Mouse (Mus musculus) layer of hippocampus, postnatal 14 days (tissue): ENCODE measurements at regions not wholly inside any gene's neighbourhood (a gene's known extent, or its start where the extent isn't known, plus 50 kb on each side); places are given as distances from the start of the nearest gene placed in this dataset.

Experiments used
- DNase-seq, 2 experiments: peaks; one replicate each; pipeline ENCODE4 v3.0.0; 2021 to 2022; ENCODE audit warnings: low spot score in 2 of 2, mixed read lengths in 1 of 2

DNA sequence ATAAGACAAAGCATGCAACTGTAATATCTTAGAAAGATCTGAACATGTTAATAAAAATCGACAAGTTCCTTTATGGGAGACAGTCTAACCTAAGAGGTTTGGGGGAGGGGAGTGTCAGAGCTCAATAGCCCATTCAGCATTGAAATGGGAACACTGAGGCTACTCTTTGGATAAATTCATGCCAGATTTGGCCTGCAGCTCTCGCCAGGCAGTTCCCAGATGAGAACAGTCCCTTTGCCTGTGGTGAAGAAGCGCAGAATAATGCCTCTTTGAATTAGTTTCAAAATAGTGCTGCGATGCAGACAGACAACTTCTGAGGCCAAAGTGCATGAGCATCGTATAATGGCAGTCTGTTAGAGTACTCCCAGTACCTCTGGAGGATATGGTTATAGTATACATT, 293.6 kb upstream of the Nr2f2 start:
- peak; percentile 5 to 47 for DNase-seq

DNA sequence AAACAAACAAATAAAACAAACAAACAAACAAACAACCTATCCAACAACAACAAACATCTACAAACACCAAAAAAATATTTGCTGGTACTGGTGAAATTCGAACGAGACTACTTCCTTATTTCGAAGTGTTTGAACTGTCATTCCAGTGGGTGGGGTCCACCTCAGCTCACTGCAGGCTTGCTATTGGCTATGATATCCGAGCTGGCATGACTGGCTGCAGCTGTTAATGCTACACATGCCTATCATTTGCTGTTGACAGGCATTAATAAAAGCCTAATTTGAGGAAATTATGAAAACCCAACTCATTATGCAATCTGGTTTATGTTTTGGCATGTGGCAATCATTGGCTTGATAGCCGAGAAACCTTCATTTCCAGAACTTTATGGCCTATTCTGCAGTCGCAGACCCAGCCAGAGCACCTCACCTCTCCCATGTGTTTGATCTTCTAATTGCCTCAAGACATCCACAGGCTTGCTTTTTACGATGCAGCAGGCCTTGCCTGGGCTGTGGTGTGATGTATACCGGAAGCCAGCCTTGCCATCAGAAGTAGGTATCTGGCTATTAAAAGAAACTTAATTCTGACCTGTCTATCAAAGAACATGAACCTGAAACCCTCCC, 283.3 kb upstream of the Nr2f2 start:
- DNase-seq = no peak

DNA sequence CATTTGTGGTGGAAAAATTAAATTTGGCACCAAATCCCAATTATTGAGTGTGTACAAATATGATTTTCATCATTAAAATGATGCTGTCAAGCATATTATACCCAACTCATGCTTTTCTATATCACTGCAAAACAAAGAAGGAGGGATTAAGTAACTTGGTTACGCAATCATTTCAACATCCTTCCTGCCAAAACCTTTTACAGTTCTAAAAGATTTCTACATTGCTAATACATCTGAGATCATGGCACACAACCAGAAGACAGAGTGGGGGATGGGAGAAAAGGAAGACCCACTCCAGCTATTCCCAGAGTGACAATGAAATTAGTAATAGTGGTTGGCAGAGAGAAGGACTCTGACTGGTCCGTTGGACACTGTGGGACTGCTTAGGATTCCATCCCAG, 280.3 kb upstream of the Nr2f2 start:
- no peak for DNase-seq

DNA sequence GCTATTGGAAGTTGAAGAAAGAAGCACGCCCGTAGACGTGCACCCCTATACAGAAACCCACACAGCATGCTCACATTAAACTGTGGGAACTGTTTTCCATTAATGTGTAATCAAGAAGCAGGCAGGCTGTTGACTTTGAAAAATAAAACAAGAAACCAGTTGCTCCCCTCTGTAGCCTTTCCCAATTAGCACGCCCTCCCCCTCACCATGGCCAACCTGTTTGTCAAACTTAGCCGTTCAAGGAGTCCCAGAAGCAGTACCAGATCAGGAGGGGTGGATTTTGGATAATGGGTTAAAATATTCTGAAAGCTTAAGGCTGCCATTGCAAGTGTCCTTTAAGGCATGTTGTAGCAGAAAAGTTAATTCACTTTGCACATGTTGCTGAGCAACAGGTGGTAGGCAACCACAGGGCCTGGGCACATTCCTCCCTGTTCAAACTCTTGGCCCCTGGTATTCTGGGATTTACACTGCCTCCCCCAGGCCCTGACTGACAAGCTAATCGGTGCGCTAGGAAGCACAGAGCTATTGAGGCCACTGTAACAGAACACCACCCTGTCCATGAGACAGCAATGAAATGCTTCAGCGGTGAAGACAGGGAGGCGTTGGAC, 277.3 kb upstream of the Nr2f2 start:
- no peak for DNase-seq

DNA sequence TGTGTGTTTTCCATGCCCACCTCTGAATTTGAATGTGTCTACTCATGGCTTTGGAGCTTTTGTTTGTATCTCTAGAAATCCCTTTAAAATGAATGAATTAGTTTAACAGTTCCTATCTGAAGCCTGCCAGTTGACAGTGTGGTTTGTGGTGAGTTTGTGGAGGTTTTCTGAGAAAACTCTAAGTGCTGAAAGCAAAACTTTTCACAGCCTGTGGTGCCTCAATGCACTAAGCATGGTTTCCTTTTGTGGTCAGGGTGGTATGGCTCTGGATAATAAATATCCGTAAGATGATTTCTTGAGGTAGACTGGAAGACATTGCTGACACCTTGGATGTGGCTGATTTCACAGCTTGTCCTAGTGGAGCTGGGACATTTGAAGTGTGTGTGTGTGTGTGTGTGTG, 276.5 kb upstream of the Nr2f2 start:
- no peak for DNase-seq

DNA sequence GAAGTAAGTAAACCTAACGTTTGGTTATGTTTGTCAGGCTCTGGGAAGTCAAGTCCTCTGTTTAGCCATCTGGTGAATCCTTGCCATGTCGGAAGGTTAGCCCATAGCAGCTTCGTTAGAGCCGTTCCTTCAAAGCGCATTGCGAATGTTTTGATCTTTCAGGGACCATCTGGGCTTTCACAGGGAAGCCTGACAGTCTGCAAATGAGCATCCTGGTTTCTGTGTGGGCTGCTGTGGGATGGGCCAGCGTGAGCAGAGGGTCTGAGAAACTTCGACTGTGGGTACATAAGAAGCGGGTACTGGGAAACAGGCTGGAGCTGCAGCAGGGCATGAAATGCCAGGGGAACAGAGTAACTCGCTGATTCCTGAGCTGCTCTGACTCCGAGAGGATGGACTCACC, 274.7 kb upstream of the Nr2f2 start:
- DNase-seq = peak in 1 of 2 experiments; percentile 4

DNA sequence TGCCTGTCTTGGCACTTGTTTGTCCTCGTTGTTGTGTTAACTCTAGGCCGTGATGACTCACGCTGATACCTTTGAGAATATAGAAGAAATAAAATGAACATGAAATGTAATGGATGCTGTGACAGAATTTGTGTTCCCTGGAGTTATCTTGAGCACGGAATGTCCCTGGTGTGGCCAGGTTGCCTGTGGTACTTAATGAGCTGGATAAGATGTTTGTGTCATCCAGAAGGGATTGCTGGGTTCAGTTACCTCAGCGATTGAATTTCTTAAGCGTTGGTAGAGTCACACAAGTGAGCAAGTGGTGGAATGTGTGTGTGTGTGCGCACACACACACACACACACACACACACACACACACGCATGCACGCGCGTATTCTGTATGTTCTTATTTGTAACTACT, 274.0 kb upstream of the Nr2f2 start:
- DNase-seq = no peak

DNA sequence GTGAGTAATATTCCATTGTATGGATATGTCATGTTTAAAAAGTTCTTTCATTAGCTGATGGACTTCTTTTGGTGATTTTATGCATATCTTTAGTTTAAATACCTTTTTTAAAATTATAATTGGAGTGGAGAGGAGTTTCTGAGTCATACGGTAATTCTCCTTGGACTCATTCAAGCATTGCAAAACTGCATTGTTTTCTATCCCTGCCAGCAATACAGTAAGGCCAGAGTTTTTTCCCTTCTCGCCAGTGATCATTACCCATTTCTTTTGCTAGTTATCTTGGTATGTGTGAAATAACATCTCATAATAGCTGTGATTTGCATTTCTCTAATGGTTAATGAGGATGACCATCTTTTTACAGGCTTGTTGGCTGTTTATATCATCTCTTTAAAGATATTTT, 271.6 kb upstream of the Nr2f2 start:
- DNase-seq = no peak

DNA sequence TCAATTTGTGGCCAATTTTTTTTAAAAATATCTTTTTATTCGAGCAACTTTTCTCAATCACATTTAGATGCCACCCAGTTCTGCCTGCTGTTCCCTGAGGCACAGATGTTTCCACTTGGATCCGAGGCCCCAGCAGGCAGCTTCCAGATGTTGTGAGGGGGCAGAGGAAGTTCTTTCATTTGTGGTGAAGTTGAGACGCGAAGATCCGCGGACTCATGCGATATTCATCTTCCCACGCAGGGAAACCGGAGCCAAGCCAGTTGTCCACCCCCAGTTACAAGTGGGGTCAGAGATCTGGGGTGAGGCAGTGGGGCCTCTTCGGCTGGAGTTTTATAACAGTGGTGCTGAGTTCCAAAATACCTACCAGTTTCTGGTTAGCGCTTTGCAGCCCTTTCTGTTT, 267.5 kb upstream of the Nr2f2 start:
- DNase-seq = no peak

DNA sequence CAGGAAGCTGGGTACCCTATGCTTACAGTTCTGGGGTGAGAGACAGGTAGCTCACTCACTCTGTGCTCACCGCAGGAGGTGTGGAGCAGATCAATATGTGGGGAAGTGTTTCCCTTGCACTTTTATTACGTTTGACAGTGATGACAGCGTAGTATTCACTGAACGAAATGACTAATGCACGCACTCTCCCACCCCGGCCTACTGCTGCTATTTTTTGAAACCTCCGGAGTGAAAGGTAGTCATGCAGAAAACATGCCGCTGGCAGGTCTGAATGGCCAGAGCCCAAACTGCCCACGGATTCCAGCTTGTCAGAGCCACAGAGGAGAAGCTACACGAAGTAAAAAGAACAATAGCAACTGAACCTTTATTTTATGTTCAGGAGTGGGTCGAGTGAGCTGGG, 267.0 kb upstream of the Nr2f2 start:
- DNase-seq = no peak

DNA sequence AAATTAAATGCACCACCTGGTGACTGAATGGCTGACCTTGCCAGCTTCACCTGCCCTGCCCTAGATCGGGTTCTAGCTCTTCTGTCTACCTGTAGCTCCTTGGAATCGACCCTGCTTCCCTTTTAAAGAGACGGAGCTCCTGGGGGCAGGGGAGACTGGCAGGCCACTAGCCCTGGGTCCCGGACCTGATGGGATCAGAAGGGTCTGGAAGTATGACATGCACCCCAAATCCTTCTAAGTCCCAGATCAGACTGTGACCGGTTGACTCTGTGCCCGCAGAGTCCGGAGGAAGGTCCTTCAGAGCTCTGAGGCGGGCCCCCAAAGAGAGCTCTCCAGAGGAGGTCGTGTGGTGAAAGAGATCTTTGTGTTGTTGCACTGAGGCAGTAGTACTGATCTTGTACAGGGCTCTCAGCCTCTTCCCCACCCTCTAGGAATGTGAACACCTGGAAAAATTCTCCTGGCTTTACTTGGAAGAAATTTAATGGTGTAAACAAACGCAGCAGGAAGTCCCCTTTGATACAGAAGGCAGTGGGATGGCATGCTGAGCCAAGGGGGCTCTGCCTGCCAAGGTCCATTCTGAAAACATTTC, 259.2 kb upstream of the Nr2f2 start:
- no peak for DNase-seq

DNA sequence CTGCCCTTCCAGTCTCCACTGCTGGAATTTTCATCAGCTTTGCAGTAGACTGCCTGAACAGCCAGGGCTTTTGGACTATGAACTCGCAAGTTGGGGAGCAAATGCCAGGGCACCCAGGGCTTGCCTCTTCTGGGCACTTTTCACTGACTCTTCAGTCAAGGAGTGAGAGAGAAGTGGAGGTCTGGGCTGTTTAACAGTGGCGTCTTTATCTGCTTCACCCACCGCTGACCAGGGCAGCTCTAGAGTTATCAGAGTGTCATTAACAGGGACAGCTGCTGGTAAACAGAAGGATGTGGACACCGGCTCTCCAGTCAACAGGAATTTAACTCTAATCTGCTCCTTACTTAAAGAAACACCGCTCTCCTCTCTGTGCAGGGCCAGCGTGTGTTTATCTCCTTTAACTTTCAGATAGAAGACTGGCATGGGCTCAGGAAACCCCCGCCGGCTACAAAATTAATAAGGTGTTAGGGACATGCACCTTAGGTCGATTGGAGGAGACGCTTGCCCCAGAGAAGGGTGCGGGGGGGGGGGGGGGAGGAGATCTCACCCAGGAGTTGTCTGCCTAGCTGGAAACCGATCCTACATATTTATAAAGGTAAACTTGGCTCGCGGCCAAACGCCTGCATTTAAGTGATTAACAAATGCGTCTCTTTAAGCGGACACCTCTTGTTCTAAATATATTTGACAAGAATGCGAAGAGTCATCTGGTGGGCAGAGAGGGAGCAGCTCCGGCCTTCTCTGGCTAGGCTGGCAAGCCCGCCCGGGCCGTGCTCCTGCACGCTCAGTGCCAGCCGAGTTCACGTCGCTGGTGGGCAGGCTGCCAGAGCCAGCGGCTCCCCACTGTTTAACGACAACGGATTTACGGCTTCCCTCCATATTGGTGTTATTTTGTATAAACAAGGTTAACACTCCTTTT, 258.4 kb upstream of the Nr2f2 start:
- DNase-seq = no peak

DNA sequence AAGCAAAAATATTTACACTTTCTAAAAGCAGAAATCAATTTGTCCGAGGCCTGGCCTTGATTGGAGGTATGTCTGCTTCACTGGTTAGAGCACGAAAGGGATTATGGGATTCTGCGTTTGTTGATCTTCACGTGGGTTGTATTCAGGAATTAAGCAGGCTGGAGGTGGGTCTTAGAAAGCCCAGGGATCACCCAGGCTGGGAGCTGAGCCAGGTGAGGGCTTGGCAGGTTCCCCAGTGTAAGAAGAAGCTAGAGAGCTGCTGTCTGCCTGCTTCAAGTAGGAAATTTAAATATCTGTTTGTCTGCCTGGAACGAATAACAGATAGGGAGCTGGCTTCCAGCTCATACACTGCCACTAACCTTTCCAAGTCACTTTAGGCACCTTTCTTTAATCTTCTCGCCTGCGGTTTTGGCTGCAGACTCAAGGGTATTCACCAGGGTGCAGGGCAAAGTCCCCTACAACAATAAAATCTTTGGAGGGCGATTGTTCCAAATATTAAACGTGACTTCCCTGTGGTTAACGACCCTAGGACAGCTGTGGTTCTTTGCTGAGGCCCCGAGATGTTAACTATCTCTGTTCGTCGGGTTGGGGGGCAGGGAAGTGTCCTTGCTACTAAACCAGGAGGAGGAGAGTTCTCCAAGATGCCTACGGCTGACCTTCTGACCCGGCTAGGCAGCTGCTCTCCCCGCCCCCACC, 257.6 kb upstream of the Nr2f2 start:
- no peak for DNase-seq

DNA sequence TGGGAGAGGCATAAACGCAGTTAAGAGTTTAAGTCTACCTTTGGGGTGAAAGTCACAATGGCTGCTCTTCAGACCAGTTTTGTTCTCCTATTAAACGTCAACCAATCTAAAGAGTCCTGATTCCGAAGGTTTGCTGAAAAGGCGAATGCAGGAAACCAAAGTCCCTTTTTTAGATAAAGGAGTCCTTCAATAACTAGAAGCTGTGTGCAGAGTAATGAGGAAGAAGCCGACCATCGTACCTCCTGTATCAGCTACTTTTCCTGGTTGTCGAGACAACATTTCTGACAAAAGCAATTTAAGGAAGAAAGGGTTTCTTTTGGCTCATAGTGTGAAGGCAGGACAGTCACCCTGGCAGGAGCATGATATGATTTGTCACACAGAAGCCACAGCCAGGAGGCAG, 252.9 kb upstream of the Nr2f2 start:
- no peak for DNase-seq

DNA sequence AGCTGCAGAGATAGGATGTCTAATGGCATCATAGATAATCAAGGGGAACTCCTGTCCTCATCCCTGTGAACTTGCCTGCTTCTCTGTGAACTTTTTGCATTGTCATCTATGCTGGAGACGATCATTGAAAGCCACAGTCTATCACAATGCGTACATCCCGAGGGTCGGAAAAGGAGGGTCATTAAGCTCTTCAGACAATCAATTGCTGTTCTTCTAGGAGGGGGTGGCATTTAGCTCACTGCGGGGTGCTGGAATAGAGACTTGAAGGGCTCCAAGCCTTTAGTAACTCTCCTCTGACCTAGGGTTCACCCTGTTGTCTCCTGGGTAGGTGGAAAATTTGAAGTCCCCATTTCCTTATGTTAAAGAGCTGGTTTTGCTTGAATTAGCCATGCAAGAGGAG, 251.7 kb upstream of the Nr2f2 start:
- DNase-seq = no peak

DNA sequence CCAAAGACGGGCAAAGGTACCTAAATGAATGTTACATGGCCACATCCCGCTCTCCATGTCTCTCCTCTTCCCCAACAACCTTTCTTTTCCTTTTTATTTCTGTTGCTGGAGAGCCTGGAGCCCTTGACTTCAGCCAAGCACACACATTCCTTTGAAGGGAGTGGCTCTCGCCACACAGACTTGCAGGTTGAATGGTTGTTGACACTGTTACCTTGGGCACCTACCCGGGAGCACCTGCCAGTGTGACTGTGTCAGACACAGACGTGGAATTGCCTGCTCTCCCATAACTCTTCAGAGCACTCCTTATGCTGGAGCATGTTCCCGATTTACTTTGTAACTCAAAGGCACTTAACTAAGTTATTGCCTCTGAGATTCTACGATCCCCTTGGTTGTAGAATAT, 240.0 kb upstream of the Nr2f2 start:
- no peak for DNase-seq

DNA sequence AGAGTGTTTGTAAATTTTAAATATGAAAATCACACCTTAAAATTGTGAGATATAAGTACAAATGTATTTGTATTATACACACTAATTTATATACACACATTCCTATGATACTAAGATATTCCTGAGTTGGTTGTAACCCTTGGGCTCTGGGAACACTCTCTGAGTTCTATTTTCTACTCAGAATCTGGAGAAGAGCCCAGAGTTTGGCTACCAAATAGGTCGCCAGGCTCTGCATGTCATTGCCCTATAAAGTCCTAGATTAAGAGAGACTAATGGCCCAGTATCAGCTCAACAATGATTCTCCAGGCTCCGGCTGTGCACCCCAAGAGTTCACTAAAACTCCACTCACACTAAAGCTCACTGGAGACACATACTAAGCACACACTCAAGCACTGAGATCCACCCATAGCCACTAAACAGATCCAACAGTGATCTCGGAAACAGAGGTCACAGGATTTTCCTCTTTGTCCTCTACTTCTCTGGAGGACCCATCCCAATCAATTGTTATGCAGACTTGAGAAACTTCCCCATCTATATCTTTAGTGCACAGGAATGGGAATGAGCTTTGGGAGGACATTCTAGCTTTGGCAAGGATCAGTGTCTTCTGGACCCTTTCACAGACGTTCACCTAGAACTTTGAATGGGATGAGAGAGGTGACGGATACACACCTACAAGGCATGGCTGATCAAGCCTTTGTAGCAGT, 238.1 kb upstream of the Nr2f2 start:
- DNase-seq = no peak

DNA sequence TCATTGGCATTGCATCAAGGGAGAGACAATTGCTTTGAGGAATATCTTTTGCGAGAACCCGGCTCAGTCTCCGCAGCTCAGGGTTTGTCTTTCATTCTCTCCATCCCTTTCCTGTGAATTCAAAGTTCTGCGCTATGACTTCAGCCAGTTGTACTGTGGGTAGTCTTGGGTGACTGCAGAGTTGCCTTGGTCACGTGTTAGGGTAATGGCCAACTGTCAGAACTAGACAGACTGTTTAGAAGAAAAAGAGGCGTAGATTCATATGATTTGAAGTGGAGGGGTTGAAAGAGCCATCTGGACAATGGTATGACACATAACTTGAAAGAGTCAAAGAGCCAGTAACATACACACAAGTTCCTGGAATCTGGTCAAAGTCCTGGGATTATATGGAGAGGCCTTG, 226.5 kb upstream of the Nr2f2 start:
- no peak for DNase-seq

DNA sequence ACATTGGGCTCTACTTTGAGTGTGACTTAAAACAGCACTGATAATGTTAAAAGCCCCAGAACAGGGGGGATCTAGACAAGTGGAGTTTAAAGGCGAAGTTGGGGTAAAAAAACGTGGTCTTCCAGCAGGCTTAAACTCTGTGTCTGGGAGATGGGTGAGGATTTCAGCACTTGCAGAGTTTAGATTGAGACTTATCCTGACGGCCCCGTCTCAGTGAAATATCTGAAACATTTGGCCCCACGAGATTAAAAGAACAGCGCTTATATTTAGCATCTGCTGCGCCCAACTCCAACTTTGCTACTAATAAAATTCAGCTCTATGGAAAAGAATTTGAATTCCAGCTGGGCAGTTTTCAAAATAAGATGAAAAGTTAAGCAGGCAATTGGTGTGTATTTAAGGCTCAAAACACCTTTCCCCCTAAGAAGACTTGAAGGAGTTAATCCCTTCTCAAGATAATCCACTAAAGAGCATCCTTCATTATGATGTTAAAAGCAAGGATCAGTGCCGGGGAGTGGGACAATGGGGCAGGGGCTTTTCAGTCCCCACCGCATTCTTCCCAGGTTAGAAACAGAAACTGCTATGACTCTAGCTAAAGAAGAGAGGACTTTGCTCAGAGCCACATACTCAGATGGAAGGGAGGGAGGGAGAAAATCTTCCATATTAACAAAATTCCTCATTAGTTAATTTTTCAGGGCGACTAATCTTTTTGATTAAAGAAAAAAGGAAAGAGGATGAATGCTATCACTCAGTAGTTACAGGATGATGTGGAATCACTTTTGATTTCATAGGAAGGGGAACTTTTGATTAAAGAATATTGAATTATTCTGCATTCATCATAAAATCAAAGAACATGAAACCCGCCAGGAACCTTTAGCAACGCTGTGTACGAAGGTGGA, 225.1 kb upstream of the Nr2f2 start:
- no peak for DNase-seq

DNA sequence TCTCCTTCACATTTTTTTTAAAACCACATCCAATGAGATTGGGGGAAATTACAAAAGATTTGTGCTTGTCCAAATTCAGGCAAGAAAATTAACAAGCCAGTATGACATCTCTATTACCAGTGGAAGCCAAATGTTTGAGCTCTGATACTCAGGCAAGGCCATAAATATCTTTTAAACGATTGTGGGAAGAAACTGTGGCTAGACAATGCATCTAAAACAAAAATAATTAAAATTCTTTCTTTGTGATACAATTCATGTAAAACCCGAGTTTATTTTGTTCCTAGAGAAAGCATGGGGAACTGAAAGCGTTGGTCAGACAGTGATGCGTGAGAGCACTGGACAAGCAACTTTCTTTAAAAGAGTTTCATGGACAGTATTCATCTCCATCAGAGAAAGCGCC, 223.2 kb upstream of the Nr2f2 start:
- DNase-seq = no peak
